Mouse (Mus musculus): ENCODE measurements around the gene Lhx2.
A peak's percentile ranks its signal among the peaks of the same experiment; 100 is the strongest.

Gene Lhx2

GRCm38 (mm10) chr2:38359811-38360210, 20.7 kb downstream of the Lhx2 start:
- no peak for DNase-seq

GRCm38 (mm10) chr2:38366222-38366621, 27.1 kb downstream of the Lhx2 start:
- DNase-seq: no peak

GRCm38 (mm10) chr2:38367023-38367422, 27.9 kb downstream of the Lhx2 start:
- DNase-seq: no peak

- no peak for DNase-seq
These were observed 28.8 kb downstream of the Lhx2 start for GRCm38 (mm10) chr2:38367852-38368251.

- DNase-seq: peak; percentile 59
These were observed 29.8 kb downstream of the Lhx2 start for GRCm38 (mm10) chr2:38368746-38369330.

GRCm38 (mm10) chr2:38375606-38376304, 36.7 kb downstream of the Lhx2 start:
- DNase-seq: peak; percentile 59

- no peak for DNase-seq
These were observed 38.2 kb downstream of the Lhx2 start for GRCm38 (mm10) chr2:38377254-38377653.

GRCm38 (mm10) chr2:38378346-38378745, 39.3 kb downstream of the Lhx2 start:
- no peak for DNase-seq

GRCm38 (mm10) chr2:38378849-38379545, 39.9 kb downstream of the Lhx2 start:
- no peak for DNase-seq

- no peak for DNase-seq
These were observed 40.4 kb downstream of the Lhx2 start for GRCm38 (mm10) chr2:38379546-38379870.

GRCm38 (mm10) chr2:38380136-38381083, 41.3 kb downstream of the Lhx2 start:
- DNase-seq: no peak

GRCm38 (mm10) chr2:38387568-38388262, 48.6 kb downstream of the Lhx2 start:
- DNase-seq: no peak

- DNase-seq: no peak
These were observed 56.1 kb downstream of the Lhx2 start for GRCm38 (mm10) chr2:38394977-38395868.

- no peak for DNase-seq
These were observed 56.8 kb downstream of the Lhx2 start for GRCm38 (mm10) chr2:38395869-38396236.

GRCm38 (mm10) chr2:38397306-38397705, 58.2 kb downstream of the Lhx2 start:
- DNase-seq: no peak

GRCm38 (mm10) chr2:38397882-38398281, 58.8 kb downstream of the Lhx2 start:
- no peak for DNase-seq

GRCm38 (mm10) chr2:38402611-38403010, 63.5 kb downstream of the Lhx2 start:
- DNase-seq: no peak

GRCm38 (mm10) chr2:38403231-38403630, 64.2 kb downstream of the Lhx2 start:
- no peak for DNase-seq

- no peak for DNase-seq
These were observed 65.0 kb downstream of the Lhx2 start for GRCm38 (mm10) chr2:38404007-38404596.

GRCm38 (mm10) chr2:38405356-38405755, 66.3 kb downstream of the Lhx2 start:
- DNase-seq: no peak

GRCm38 (mm10) chr2:38409309-38409708, 70.2 kb downstream of the Lhx2 start:
- no peak for DNase-seq

All from liver (tissue).